Mouse (Mus musculus): ENCODE data around the gene Sf3b4.

- TF ChIP-seq POLR2A (IDR thresholded peaks at IDR 0.05; ENCODE audit: low read depth, low read length) (no peak), CTCF (conservative IDR thresholded peaks at IDR 0.05; ENCODE audit: insufficient read depth, insufficient read length, low read depth, low read length) (no peak)
These were observed 27.6 kb downstream of the Sf3b4 start for GRCm38 (mm10) chr3:96199731-96200130.

Measured in kidney, adult 2 months (tissue).